Mouse (Mus musculus) CH12.LX (cell line): ENCODE measurements around the gene Cuta. TPM values are rescaled to one million over a fixed set of nuclear protein-coding genes. Genes with fewer than 3 reads are reported as not detected.

Experiments
- DNase-seq: peaks from one replicate; pipeline ENCODE4 v3.0.0-alpha.2; 2013; ENCODE audit errors: extremely low read depth
- H3K27ac ChIP-seq: 2 replicates; pipeline ENCODE4 v1.5.1; 2012; ENCODE audit warnings: low read depth, mild to moderate bottlenecking, control low read depth, moderate library complexity; ENCODE audit not compliant: insufficient read depth
- H3K27me3 ChIP-seq: replicated peaks from 2 replicates; pipeline ENCODE3; 2012; ENCODE audit warnings: inconsistent platforms
- H3K36me3 ChIP-seq, 2 experiments: replicated peaks in 1 of 2; 2 replicates each; pipeline versions ENCODE3 to v1.6.1; 2012; ENCODE audit warnings: inconsistent platforms in 1 of 2, low read length in 1 of 2, mild to moderate bottlenecking in 1 of 2, mixed read lengths in 1 of 2, moderate library complexity in 1 of 2; ENCODE audit not compliant: control insufficient read depth in 1 of 2, insufficient read depth in 1 of 2
- H3K4me1 ChIP-seq, 2 experiments: 2 replicates each; pipeline ENCODE4 v1.6.1; 2012; ENCODE audit warnings: inconsistent platforms in 1 of 2, moderate library complexity in 1 of 2; ENCODE audit not compliant: insufficient read depth in 2 of 2, control insufficient read depth in 1 of 2
- H3K4me2 ChIP-seq: 2 replicates; pipeline ENCODE4 v1.6.1; 2012; ENCODE audit warnings: low read depth, mild to moderate bottlenecking, control low read depth; ENCODE audit not compliant: poor library complexity, insufficient read depth, severe bottlenecking
- H3K4me3 ChIP-seq, 3 experiments: fragments of 150-350 bp in 1 of 3; sonication (generic) in 1 of 3; replicated peaks in 1 of 3; 2 replicates each; pipeline versions ENCODE3 to v1.5.1; 2011 to 2012; ENCODE audit warnings: low read depth in 2 of 3, low read length in 2 of 3, mild to moderate bottlenecking in 2 of 3, moderate library complexity in 2 of 3, control low read depth in 1 of 3, improper control_type of control experiment in 1 of 3, inconsistent platforms in 1 of 3, mixed read lengths in 1 of 3; ENCODE audit not compliant: poor library complexity in 1 of 3
- H3K79me2 ChIP-seq: replicated peaks from 2 replicates; pipeline ENCODE4 v1.6.1; 2012; ENCODE audit warnings: mild to moderate bottlenecking, moderate library complexity; ENCODE audit not compliant: control insufficient read depth, poor library complexity, insufficient read depth, severe bottlenecking; ENCODE audit errors: extremely low read depth
- H3K9ac ChIP-seq: 2 replicates; pipeline ENCODE4 v1.6.1; 2012; ENCODE audit warnings: low read depth, mild to moderate bottlenecking, control low read depth, moderate library complexity; ENCODE audit not compliant: insufficient read depth
- H3K9me3 ChIP-seq: replicated peaks from 2 replicates; pipeline ENCODE3; 2012; ENCODE audit warnings: low read length, inconsistent platforms, mixed read lengths
- BHLHE40 ChIP-seq: IDR thresholded peaks from 2 replicates; pipeline ENCODE4 v1.6.1; 2011; ENCODE audit warnings: mild to moderate bottlenecking, low read depth, low read length, improper control_type of control experiment
- CHD1 ChIP-seq: IDR thresholded peaks from 2 replicates; pipeline ENCODE4 v1.6.1; 2012; ENCODE audit warnings: low read depth, low read length, improper control_type of control experiment, inconsistent platforms
- CHD2 ChIP-seq: IDR thresholded peaks from 2 replicates; pipeline ENCODE4 v1.6.1; 2011; ENCODE audit warnings: low read length, improper control_type of control experiment
- CTCF ChIP-seq, 2 experiments: IDR thresholded peaks in 1 of 2; conservative IDR thresholded peaks in 1 of 2; 2 replicates each; pipeline ENCODE4 v1.5.1; 2011 to 2012; ENCODE audit warnings: low read depth in 2 of 2, low read length in 2 of 2, improper control_type of control experiment in 1 of 2, inconsistent platforms in 1 of 2, mild to moderate bottlenecking in 1 of 2, moderate library complexity in 1 of 2
- E2F4 ChIP-seq: IDR thresholded peaks from 2 replicates; pipeline ENCODE4 v1.6.1; 2011; ENCODE audit warnings: low read depth, low read length, improper control_type of control experiment; ENCODE audit not compliant: insufficient replicate concordance
- ELF1 ChIP-seq: IDR thresholded peaks from 2 replicates; pipeline ENCODE4 v1.6.1; 2014; ENCODE audit warnings: low read depth, mild to moderate bottlenecking, inconsistent platforms, low read length, improper control_type of control experiment
- EP300 ChIP-seq: IDR thresholded peaks from 2 replicates; pipeline ENCODE4 v1.6.1; 2011; ENCODE audit warnings: low read length, improper control_type of control experiment
- ETS1 ChIP-seq: conservative IDR thresholded peaks from 2 replicates; pipeline ENCODE4 v1.6.1; 2012; ENCODE audit warnings: low read depth, mild to moderate bottlenecking, inconsistent platforms, low read length, improper control_type of control experiment, moderate library complexity
- GABPA ChIP-seq: IDR thresholded peaks from 2 replicates; pipeline ENCODE4 v1.6.1; 2012; ENCODE audit warnings: low read depth, low read length, improper control_type of control experiment, inconsistent platforms; ENCODE audit not compliant: insufficient replicate concordance
- HCFC1 ChIP-seq: IDR thresholded peaks from 2 replicates; pipeline ENCODE4 v1.6.1; 2012; ENCODE audit warnings: low read depth, mild to moderate bottlenecking, inconsistent platforms, low read length, improper control_type of control experiment
- JUND ChIP-seq: conservative IDR thresholded peaks from 2 replicates; pipeline ENCODE4 v1.6.1; 2011; ENCODE audit warnings: low read depth, low read length, improper control_type of control experiment
- KAT2A ChIP-seq: IDR thresholded peaks from 2 replicates; pipeline ENCODE4 v1.6.1; 2012; ENCODE audit warnings: low read length, improper control_type of control experiment, inconsistent platforms; ENCODE audit not compliant: insufficient replicate concordance
- MXI1 ChIP-seq: IDR thresholded peaks from 2 replicates; pipeline ENCODE4 v1.6.1; 2011; ENCODE audit warnings: mild to moderate bottlenecking, low read depth, low read length, improper control_type of control experiment
- MYC ChIP-seq: IDR thresholded peaks from 2 replicates; pipeline ENCODE4 v1.6.1; 2011; ENCODE audit warnings: low read depth, mild to moderate bottlenecking, improper control_type of control experiment, low read length
- POLR2A ChIP-seq: IDR thresholded peaks from 2 replicates; pipeline ENCODE4 v1.6.1; 2011; ENCODE audit warnings: low read depth, mild to moderate bottlenecking, improper control_type of control experiment, low read length
- RAD21 ChIP-seq: IDR thresholded peaks from 2 replicates; pipeline ENCODE4 v1.6.1; 2011; ENCODE audit warnings: low read depth, mild to moderate bottlenecking, low read length, improper control_type of control experiment, moderate library complexity
- RCOR1 ChIP-seq: conservative IDR thresholded peaks from 2 replicates; pipeline ENCODE4 v1.6.1; 2012; ENCODE audit warnings: low read depth, mild to moderate bottlenecking, inconsistent platforms, low read length, improper control_type of control experiment
- SIN3A ChIP-seq: IDR thresholded peaks from 2 replicates; pipeline ENCODE4 v1.6.1; 2012; ENCODE audit warnings: low read length, improper control_type of control experiment, inconsistent platforms
- SMC3 ChIP-seq: IDR thresholded peaks from 2 replicates; pipeline ENCODE4 v1.6.1; 2011; ENCODE audit warnings: low read depth, low read length, improper control_type of control experiment
- TBP ChIP-seq: conservative IDR thresholded peaks from 2 replicates; pipeline ENCODE4 v1.6.1; 2011; ENCODE audit warnings: low read depth, low read length, improper control_type of control experiment
- TCF12 ChIP-seq: IDR thresholded peaks from 2 replicates; pipeline ENCODE4 v1.6.1; 2014; ENCODE audit warnings: low read depth, mild to moderate bottlenecking, inconsistent platforms, low read length, improper control_type of control experiment
- USF2 ChIP-seq: conservative IDR thresholded peaks from 2 replicates; pipeline ENCODE4 v1.6.1; 2011; ENCODE audit warnings: low read depth, low read length, improper control_type of control experiment
- ZC3H11A ChIP-seq: IDR thresholded peaks from 2 replicates; pipeline ENCODE4 v1.6.1; 2012; ENCODE audit warnings: low read depth, mild to moderate bottlenecking, inconsistent platforms, low read length, improper control_type of control experiment
- ZNF384 ChIP-seq: IDR thresholded peaks from 2 replicates; pipeline ENCODE4 v1.6.1; 2012; ENCODE audit warnings: low read depth, low read length, improper control_type of control experiment, inconsistent platforms
- dilution Hi-C: fragments of 300-500 bp; cut with MboI; formaldehyde crosslinking; loops from 2 replicates; pipeline ENCODE4 v1.14.3; 2020; ENCODE audit warnings: low sequenced_read_pairs; ENCODE audit not compliant: extremely low pct_unique_long_range_greater_than_20kb, extremely low pct_ligation_motif_present
- in situ Hi-C: fragments of 300-500 bp; cut with MboI; formaldehyde crosslinking; loops from 3 replicates; pipeline ENCODE4 v1.14.3; 2019; ENCODE audit warnings: low sequenced_read_pairs, low pct_ligation_motif_present, low pct_unique_long_range_greater_than_20kb, mixed read lengths
- polyA plus RNA-seq: library from polyadenylated mRNA; unstranded; fragments of >175 nt; gene quantifications from 2 replicates; pipeline ENCODE4 v1.2.1, GENCODE M21; 2012; ENCODE audit warnings: low read depth; ENCODE audit not compliant: insufficient read length
- total RNA-seq, 2 experiments: library from RNA; depleted of rRNA; stranded (reverse); fragments of 300-350 nt in 1 of 2; fragments of >200 nt in 1 of 2; gene quantifications; 2 replicates each; pipeline ENCODE4 v1.2.3; 2012 to 2014

The Cuta gene
- total and polyA plus RNA-seq, 3 experiments: 30.5 to 121 (median 34.6) TPM

DNA sequence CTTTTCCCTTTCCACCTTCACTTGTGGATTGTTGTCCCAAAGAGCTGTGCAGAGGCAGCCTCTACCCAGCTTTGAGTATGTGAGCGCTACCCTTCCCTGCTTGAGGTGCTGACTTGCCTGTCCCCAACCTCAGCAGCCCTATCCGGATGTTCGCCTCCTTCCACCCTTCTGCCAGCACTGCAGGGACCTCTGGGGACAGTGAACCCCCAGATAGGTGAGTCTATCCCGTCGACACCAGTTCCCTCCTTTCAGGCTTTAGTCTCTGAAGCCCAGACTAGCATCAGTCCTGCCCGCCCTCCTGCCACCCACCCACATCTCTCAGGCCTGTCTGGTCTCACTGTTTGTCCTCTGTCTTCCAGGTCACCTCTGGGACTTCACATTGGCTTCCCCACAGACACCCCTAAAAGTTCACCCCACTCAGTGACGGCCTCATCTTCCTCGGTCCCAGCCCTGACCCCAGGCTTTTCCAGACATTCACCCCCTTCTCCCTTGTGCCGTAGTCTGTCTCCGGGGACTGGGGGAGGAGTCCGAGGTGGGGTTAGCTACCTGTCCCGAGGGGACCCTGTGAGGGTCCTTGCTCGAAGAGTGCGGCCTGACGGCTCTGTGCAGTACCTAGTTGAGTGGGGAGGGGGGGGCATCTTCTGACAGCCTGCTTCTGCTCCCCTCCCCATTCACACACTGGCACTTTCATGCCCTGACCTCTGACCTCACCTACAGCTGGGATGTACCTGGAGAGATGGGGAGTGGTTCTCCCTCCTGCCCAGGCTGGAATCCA, 2.3 kb downstream of the Cuta start:
- no peaks in the 10 kb centered on the region for H3K9me3 ChIP-seq
- TF ChIP-seq E2F4: no peak
- TF ChIP-seq TCF12: no peak
- TF ChIP-seq KAT2A: no peak
- no peak for TF ChIP-seq USF2
- TF ChIP-seq MXI1: no peak
- no peak for TF ChIP-seq ZNF384
- TF ChIP-seq SIN3A: no peak
- no peak for TF ChIP-seq EP300
- no peak for TF ChIP-seq ELF1
- TF ChIP-seq CHD1: no peak
- no peak for TF ChIP-seq RCOR1
- TF ChIP-seq MYC: no peak
- TF ChIP-seq ZC3H11A: no peak
- no peak for TF ChIP-seq CTCF (conservative IDR thresholded peaks at IDR 0.05 in 1 of 2, IDR thresholded peaks at IDR 0.05 in 1 of 2; ENCODE audit: low read depth in 2 of 2, low read length in 2 of 2)
- TF ChIP-seq HCFC1: no peak
- TF ChIP-seq RAD21: no peak
- no peak for TF ChIP-seq JUND
- TF ChIP-seq TBP: no peak
- no peak for TF ChIP-seq GABPA
- no peak for TF ChIP-seq SMC3
- TF ChIP-seq, all 38 proteins: peak for 0
- in situ Hi-C loops: no loop called here
- H3K9ac ChIP-seq: no peak overlapping the region; the same call in 1 of the 2 replicates
- peaks cover 5 to 49% of the 10 kb centered on the region in 2 experiments; a peak in 3 of 4 replicates for H3K4me1 ChIP-seq
- H3K4me2 ChIP-seq: peak overlapping the region; percentile 91; the same call in 1 of the 2 replicates
- no peak overlapping the region for H3K4me3 ChIP-seq
- H3K79me2 ChIP-seq: peaks cover 6% of the 10 kb centered on the region
- H3K36me3 ChIP-seq: peaks cover 38 to 45% of the 10 kb centered on the region in 2 experiments
- dilution Hi-C loops: no loop called here
- H3K27me3 ChIP-seq: peaks cover 2% of the 10 kb centered on the region
- DNase-seq: no peak
- H3K27ac ChIP-seq: no peak overlapping the region

DNA sequence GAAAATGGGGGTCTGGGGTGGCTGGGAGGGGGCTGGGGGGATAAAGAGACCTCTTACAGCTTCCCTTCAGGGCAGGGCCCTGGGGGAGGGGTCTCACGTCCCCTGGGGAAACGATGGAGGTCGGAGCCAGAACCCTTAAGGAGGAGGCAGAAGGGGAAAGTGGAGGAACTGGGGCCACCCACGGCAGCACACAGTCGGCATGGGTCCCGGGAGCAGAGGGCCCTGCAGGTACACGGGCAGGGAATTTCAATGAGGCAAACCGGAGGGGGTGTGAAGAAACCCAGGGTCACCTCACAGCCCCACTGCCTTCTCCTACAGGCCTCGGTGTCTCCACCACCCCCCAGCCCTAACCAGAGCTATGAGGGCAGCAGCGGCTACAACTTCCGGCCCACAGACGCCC, 2.9 kb downstream of the Cuta start:
- no peak overlapping the region for H3K4me2 ChIP-seq
- peaks cover 5 to 54% of the 10 kb centered on the region in 2 experiments; a peak in 3 of 4 replicates for H3K4me1 ChIP-seq
- in situ Hi-C loops: no loop called here
- H3K36me3 ChIP-seq: peaks cover 38 to 50% of the 10 kb centered on the region in 2 experiments
- no peak overlapping the region for H3K27ac ChIP-seq
- no peaks in the 10 kb centered on the region for H3K27me3 ChIP-seq
- no peak overlapping the region for H3K9ac ChIP-seq
- no peaks in the 10 kb centered on the region for H3K9me3 ChIP-seq
- peaks cover 6% of the 10 kb centered on the region for H3K79me2 ChIP-seq
- DNase-seq: no peak
- TF ChIP-seq JUND (no peak), ETS1 (no peak), CHD2 (no peak), POLR2A (no peak), ELF1 (no peak), BHLHE40 (no peak)
- H3K4me3 ChIP-seq: no peak overlapping the region
- dilution Hi-C loops: no loop called here
